Mouse (Mus musculus) ovary, postnatal 14 days (tissue): ENCODE results near the gene Erg.

Experiments
- DNase-seq: peaks from one replicate; pipeline ENCODE4 v3.0.0; 2022; ENCODE audit warnings: low spot score

Gene Erg

DNA sequence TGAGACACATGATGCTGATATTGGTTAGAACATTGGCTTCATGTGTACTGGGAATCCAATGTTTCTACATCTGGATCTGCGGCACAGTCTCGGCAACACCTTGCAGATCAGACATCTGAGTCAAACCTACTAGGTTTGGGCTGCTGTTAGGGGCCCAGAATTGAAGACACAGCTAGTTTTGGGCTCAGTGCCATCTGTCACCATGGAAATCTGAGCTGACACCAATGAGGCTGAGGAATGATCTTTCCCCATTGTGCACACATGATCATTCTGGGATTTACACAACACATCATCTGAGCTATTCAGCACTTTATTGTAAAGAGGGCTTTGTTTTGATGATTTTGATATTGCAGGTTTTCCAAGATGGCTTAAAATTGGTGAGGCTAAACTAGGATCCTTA lies 199.4 kb downstream of the Erg start:
- DNase-seq = no peak

DNA sequence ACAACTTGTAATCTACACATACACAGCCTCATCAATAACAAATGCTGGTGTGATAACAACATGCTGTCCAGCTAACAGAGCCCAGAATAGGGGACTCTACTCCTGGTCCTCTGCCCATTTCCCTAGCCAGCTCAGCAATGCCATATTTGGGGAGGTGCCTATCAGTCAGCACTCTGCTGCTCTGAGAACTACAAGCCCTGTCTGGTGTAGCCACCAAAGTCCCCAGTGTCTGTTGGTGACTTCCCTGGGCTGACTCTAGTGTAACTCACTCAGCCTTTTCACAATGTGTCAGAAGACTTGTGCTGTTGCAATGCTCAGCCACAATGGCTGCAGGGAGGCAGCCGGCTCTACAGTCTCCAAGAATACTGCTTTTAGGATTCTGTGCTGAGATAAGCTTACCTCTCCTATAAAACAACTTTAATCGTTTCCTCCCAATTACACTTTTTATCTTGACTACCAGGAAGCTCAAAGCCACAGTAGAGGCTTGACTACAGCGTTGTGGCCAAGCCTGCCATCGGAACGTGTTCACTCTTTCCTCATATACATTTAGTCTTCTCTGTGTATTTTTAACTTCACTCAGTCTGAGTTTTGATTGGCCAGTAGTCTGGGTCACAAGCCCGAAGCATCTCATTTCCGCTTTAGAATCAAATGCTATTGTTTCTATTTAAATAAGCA lies 201.0 kb downstream of the Erg start:
- DNase-seq = no peak

DNA sequence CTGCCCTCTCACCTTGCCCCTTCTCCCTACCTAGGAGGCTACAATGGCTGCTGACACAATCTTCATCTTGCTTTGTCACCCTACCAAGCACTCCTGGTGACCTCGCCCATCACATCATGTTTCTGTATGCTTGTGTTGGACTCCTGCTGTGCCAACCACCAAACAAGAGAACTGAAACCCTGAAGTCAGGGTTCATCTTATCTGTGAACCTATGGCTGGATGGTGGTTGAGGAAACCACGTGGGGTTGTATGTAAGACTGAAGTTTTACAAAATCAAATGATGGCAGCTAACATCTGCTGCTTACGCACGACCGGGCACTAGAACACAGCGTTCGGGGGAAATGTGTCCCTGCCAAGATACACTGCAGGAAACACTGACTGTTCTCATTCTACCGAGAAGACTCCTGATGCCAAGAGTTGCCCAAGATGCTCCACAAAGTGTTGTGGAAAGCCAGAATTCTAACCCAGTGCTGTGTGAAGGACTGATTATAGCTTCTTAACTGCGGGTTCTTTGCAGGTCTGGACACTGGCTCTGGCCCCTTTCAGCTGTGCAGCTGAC lies 201.7 kb downstream of the Erg start:
- no peak for DNase-seq

DNA sequence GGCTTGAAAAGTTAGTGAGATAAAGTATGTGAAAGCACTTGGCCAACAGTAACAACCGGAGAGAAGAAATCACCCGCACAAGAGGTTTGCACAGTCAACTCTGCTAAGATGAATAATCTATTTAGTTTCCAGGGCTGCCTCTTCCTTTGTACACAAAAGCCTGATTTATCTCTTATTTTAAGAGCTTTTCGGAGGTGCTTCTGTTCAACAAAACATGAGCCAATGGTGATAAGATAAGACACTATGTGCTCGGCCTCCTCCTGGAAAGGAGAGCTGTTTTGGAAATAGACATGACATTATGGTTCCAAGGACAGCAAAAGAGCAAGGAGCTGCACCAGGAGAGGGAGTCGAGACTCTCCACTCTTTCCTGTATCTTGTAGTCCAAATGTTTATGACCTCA lies 204.1 kb downstream of the Erg start:
- no peak for DNase-seq

DNA sequence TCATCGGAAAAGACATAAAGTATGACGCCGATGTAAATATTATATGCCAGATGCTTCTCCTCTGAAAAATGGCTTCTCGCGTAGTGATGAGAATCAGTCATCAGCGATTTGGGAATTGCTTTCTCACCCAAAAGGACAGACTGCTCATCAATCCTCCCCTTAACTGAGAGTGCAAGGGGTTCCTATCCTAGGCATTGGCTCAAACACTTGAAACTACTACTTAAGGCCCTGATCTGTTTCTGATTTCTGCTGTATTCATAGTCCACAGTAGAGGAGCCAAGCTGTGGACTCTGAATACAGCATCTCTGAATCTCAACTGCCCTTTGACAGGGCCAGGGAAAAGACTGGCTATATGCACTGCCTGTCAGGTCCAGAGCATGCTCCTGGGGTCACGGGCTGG lies 209.6 kb downstream of the Erg start:
- no peak for DNase-seq

DNA sequence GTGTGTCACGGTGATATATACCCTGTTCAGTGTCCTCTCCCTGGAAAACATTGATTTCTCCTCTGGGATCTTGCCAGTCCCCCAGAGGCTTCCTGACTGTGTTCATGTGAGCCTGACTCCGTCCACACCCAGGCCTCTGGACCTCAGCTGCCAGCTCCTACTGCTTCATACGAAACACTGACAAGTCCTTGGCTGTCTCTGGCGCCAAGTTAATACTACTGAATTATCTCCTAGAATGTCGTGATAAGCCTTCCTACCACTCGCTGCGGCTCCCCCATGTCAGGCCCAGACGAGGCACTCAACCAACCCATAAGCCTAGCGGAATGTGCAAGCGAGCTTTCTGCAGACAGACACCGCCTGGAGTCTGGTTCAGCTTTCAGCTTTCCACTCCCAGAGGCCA lies 210.0 kb downstream of the Erg start:
- DNase-seq = no peak

DNA sequence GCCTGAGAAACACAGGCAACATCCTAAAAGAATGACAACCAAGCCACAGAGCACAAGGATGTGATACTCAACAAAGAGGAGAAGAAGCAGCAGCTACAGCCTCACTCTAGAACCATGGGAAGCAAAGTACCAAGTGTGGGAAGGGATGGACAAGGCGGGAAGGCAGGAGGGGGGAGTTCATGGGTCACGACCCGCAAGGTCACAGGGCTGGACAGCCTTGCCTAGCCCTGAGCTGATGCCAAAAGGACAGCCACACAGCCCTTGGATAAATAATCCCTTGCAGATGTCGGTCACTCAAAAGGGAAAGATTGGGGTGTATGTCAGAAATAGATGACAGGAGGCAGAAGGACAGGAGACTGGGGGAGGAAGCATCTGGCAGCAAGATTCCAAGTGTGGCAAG lies 211.7 kb downstream of the Erg start:
- no peak for DNase-seq

DNA sequence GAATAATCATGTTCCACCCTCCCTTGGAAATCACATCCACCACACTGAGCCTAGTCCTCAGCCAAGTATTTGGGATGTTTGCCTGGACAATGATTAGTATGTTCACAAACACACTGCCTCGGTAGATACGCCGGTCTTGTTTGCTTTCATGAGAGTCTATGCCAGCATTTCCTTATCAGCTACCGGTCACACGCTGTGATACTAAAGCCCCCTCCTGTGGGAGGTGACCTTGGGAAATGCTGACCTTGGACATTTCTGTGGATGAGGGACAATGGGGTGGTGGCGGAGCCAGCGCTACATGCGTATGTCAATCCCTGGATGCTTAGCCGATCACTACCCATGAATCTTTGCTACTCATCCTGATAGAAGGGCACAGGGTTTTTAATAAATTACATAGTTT lies 213.4 kb downstream of the Erg start:
- DNase-seq = no peak

DNA sequence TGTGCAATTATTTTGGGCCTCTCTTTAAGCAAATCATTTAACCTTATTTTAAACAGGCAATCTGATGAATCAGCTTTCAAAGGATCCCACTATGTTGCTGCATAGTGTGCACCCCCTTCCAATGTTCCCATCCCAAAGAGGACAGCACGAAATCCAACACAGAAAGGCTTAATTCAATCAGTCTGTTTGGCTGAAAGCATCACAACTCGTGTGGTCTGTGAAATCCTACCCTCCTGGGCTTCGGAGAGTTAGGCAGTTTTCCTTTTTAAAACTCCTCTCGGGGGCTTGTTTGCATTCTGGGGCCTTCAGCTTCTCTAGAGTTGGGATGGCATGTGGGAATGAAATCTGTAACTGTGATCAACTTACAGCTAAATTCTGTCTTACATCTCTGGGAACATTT lies 214.7 kb downstream of the Erg start:
- no peak for DNase-seq

DNA sequence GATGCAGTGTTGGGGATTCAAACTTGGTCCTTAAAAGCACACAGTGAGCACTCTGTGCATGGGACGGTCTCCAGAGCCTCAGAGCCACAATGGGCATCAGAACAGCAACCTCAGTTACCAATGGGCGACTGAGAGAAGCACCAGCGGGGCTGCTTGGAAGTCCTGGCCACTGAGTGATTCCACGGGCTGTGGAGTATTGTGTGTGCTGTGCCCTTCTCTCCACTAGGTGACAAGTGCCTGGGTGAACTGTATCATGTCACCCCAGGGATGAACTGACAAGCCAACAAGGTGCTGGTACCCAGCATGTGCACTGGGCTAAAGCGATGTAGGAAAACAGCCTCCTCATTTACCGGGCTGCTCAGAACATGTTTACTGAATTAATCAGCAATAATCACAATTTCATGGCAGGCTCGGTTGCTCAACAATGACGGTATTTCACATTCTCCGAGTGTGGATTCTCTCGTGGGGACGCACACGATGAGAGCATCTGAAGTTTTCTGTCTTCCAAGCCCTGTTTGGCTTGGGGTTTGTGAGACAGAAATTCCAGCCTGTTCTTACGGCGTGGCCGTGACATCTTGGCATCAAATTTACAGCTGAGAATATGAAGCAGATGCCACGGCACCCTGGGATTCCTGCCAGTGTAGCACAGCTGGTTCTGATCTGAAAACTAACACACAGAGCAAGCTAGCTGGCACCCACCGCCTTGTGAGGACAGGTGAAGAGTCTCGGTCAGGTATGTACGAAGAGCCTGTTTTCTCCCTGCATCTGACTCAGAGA lies 219.2 kb downstream of the Erg start:
- no peak for DNase-seq

DNA sequence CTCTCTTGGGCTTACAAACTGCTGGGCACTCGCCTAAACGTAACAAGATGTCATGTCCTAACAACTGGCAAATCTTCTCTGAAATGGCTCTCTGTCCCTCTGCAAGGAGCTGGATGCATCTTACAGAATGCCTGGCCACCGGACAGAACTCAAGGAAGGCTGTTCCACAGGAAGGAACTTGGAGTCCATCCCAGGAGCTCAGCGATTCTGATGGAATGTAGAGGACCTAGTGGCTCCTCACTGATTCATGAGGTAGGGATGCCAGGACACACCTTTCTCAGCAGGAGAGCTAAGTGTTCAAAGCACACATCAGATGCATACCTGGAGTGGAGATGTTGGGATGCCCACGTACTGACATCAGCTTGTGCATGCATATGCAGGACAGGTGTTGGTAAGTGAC lies 221.2 kb downstream of the Erg start:
- no peak for DNase-seq

DNA sequence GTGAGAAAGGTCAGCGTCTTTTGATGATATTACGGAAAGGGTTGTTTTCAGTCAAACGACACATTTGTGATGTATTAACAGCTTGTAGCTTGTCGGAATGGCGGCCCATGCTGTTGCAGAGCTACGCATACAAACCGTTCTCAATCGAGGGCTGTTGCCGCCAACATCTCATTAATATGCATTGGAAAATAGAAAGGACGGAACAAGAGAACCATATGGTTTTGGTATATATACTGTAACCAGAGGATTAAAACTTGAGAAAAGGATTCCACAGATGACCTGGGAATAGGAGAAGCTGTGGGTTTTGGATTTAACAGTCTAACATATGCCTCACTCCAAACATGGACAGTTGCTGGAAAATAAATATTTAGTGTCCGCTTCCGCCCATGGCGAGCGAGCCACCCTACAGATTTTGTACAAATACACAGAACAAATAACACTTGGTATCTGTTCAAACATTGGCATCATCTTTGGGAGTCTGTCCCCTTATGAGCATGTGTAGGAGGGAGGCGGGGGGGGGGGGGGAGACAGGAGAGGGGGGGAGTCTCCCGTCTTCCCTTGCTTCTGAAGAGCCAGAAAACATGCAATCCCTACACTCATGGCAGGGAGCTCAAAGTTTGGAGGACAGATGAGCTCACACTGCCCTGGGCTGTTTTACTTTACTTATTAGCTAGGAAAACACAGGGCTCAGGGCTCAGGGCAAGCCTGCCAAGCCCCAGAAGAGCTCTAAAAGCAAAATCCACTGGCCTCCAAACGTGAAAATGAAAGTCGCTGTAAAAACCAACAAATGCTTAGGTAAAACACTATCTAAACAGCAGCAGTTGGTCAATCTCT lies 222.5 kb downstream of the Erg start:
- DNase-seq = no peak

DNA sequence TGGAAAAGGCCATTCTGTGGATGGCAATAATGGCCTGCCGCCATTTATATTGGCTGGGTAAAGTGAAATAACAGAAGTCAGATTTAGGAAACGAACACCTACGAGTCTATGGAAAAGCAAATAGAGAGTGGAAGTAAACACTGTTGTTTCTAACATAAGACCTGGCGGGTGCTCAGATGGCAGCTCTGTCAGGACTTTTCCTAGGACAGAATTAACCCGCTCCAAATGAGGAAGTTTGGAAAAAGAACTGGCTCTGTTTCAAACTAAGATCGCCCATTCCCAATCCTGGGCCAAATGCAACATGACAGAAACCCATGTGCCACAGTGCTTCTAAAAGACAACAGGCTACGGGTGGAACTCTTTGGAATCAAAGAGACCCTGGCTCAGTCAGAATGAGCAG lies 224.4 kb downstream of the Erg start:
- no peak for DNase-seq

DNA sequence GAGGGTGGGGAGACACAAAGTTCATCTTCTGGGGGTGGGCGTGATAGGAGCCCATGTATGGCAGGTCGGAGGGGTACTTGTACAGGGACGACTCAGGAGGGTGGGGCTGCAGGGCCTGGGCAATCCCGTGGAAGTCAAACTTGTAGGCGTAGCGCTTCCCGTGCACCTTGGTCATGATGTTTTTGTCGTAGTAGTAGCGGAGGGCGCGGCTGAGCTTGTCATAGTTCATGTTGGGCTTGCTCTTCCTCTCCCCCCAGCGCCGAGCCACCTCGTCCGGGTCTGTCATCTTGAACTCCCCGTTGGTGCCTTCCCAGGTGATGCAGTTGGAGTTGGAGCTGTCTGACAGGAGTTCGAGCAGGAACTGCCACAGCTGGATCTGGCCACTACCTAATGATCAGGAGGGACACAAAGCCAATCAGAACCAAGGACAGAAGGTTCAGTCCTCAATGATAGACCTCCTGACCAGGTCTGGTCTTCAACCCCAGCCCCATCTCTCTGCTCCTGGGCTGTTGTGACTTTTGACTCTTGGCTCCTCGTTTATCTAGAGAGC lies 225.4 kb downstream of the Erg start:
- no peak for DNase-seq

DNA sequence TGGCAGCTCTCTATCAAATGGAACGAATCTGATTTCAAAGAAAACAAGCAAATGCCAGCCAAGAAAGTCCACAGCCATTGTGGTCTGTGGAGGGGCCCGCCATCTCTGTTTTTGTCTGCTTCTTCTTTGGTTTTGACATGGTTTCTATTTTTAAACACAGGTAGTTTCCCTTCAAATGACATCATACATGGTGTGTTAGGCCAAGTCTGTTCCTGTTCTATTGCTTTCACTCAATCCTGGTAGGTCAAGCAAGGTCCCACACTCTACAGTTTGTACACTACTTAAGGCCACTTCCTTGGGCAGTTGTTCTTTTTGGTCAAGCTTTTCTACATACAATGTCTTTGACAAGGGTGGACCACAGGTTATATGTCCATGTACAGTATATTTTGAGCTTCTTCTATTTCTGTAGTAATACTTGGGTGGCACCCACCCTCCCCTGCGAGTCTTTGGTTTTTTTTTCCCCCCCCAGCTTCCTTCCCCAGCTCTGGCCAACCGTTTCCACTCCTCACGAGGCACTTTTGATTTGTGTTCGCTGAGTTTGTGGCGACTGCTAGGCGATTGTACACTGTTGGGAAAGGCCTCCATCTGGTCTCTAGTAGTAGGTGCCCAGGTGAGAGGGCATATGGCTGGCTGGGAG lies 226.1 kb downstream of the Erg start:
- DNase-seq = no peak

DNA sequence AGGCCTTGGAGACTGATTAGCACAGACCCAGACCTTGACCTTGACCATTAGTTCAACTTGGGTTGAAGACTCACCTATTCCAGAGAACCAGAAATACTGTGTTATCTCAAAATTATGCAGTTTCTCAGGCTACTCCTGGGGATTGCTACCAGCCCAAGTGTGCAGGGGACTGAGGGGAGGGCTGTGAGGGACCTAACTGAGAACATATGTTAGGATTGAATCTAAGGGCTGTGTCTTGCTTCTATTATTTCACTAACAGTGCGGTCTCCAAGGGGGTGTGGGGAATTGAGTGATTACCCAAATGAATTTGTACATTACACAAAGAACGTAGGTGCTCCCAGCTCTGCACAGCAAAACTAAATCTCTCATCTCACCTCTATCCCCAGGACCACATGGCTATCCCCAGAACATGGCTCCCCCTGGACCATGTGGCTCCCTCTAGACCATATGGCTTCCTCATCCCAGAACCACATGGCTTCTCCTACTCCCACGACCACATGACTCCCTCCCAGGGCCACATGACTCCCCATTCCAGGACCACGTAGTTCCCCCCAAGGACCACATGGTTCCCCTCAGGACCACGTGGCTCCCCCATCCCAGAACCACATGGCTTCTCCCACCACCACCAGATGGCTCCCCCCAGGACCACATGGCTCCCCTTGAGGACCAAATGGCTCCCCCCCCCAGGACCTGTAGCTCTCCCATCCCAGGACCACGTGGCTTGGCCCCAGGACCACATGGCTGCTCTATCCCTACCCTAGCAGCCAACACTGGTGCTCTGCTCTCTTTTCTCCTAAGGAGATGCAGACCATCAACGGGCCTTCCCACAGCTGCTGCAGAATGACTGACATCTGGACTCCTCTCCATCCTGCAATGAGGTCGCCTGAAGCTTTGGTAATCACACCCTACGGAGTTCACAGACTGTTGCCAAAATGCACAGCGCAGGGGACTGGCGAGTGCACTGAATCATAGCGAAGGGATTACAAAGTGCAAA lies 229.1 kb downstream of the Erg start:
- no peak for DNase-seq

DNA sequence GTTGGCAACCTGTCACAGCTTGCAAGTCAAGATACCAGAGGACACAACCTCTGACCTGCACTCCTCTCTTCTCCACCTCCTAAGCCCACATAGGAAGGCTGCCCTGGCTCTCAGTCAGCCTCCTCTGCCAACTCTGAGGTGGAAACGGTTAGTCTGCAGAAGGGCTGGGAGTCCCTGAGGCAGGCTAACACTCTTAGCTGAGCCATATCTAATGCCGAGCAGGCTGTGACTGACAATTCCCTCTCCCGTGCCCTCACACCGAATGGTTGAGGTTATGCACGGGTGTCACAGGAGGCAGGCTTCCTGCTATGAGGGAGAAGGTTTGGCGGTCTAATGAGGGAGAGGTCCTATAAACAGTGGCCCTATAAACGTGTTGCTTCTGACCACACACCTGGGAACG lies 232.6 kb downstream of the Erg start:
- DNase-seq = no peak

DNA sequence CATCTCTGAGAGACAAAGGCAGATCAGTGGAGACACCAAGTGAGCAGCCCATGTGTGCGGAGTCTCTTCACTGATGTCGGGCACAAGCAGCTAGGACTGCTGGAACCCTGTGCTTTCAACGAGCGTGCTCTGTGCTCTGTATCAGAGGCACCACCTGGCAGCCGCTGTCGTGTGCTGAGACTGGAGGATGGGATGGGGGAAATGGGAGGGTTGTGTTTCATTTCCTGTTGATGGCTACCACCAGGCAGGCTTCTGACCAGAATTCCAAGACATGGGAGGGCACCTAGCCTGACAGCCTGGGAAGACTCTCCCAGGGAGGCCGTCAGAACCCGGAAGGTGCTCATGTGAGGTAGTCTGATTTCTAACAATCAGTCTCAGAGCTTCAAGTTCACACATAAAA lies 234.1 kb downstream of the Erg start:
- no peak for DNase-seq

DNA sequence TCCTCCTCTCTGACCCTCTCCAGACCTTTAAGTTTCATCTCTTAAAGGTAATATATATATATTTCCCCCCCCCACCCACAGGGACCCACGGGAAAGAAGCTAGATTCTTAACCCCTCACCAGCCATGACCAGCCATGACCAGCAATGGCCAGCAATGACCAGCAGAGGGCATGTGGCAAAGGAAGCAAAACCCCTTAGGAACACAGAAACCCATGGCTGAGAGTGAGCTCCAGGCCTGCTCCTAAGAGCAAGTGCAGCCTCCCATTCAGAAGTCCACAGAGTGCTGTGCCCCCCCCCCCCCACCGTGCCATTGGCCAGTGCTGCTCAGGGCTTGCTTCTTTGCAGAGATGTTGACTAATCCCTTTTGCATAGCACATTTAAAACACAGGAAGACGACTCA lies 235.9 kb downstream of the Erg start:
- DNase-seq = no peak

DNA sequence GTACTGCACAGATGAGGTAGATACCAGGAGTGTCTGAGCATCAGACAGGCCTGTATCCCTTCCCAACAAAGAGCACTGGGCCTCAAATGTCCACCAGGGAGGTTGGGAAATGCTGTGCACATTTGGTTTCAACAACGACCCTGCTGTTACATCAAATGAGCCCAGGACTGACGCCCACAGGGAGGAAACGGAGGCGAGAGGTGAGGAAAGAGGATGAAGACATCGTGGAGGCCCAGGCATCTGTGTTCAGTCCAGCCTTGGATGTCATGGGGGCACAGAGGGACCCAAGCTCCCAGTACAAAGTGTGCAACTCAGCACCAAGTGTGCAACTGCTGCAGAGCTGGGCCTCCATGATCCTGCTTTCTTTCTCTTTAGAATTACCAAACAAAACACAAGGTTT lies 236.6 kb downstream of the Erg start:
- no peak for DNase-seq

DNA sequence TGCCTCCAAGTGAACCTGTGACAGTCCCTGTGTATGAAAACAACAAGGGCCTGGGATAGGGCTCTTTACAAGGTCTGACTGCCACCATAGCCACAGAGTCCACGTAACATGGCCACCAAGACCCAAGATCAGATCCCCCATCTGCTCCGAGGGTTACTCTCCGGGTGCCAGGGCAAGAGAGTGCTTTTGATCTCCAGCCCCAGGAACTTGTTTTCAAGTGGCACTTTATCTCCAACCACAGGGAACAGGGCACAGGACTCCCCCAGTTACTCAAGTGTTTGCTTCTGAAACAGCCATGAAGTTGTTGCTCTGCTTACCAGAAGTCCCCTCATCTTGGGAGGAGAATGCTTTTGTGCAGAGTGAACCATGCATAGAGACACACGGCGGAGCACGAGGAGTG lies 237.0 kb downstream of the Erg start:
- no peak for DNase-seq
